Mouse (Mus musculus) kidney, adult 2 months (tissue): ENCODE results near the gene Kif5c.

ENCODE experiments used
- CTCF ChIP-seq: fragments of 200-500 bp; conservative IDR thresholded peaks from 2 replicates; pipeline ENCODE4 v1.5.1; 2011; ENCODE audit warnings: low read depth, mild to moderate bottlenecking, control low read depth, low read length, moderate library complexity, mixed read lengths; ENCODE audit not compliant: insufficient read depth, insufficient read length
- POLR2A ChIP-seq: fragments of 200-500 bp; IDR thresholded peaks from one replicate; pipeline ENCODE4 v1.6.1; 2011; ENCODE audit warnings: low read depth, low read length, control low read depth

- TF ChIP-seq CTCF (no peak), POLR2A (no peak)
Observed at GRCm38 (mm10) chr2:49672501-49672874, 53.4 kb downstream of the Kif5c start.
